Mouse (Mus musculus) brain, adult 10 weeks (tissue): ENCODE measurements around the gene Alms1. TPM values are rescaled to one million over a fixed set of nuclear protein-coding genes. Genes with fewer than 3 reads are reported as not detected.

Experiments used
- polyA plus RNA-seq: library from polyadenylated mRNA; stranded (reverse); fragments of 350-450 nt; fragmentation: Illumina TruSeq; extraction: RNeasy Lipid Tissue Mini Kit (QIAGEN cat#74804); gene quantifications from one replicate; pipeline ENCODE4 v1.2.3, GENCODE M21; 2015; ENCODE audit warnings: low read depth, low replicate concordance

Gene Alms1
- 3.9 TPM for polyA plus RNA-seq

GRCm38 (mm10) chr6:85587396-85588143, at the start of gene Alms1:
Alms1 (plus strand) TSS chr6:85587531.

GRCm38 (mm10) chr6:85713105-85713504, 125.8 kb downstream of the Alms1 start, which contains the start of gene Nat8f7:
Nat8f7 (minus strand) TSS chr6:85713205.

Other genes starting within 250 kb of the Alms1 start
- gene Rab11fip5, start 212.9 kb upstream of the Alms1 start, polyA plus RNA-seq, result 54.4 TPM
- gene Noto, start 163.6 kb upstream of the Alms1 start, polyA plus RNA-seq, result not detected
- gene Smyd5, start 155.5 kb upstream of the Alms1 start, polyA plus RNA-seq, result 45.7 TPM
- 246 TPM for gene Cct7, start 136.0 kb upstream of the Alms1 start, polyA plus RNA-seq
- gene Pradc1, start 135.6 kb upstream of the Alms1 start, polyA plus RNA-seq, result 38.3 TPM
- 39.8 TPM for gene Fbxo41, start 84.5 kb upstream of the Alms1 start, polyA plus RNA-seq
- gene Egr4, start 73.9 kb upstream of the Alms1 start, polyA plus RNA-seq, result 17.8 TPM
- 1.00 TPM for gene Nat8f7, start 125.7 kb downstream of the Alms1 start, polyA plus RNA-seq
- gene Nat8f3, start 178.2 kb downstream of the Alms1 start, polyA plus RNA-seq, result 11.6 TPM
- 0.98 TPM for gene Nat8f6, start 233.4 kb downstream of the Alms1 start, polyA plus RNA-seq
- 5.1 TPM for gene Nat8f5, start 233.4 kb downstream of the Alms1 start, polyA plus RNA-seq
- 4.3 TPM for gene Nat8, start 244.6 kb downstream of the Alms1 start, polyA plus RNA-seq